Mouse (Mus musculus): ENCODE measurements around the gene Erlec1. TPM values are rescaled to one million over a fixed set of nuclear protein-coding genes. Genes with fewer than 3 reads are reported as not detected.
A peak's percentile ranks its signal among the peaks of the same experiment; 100 is the strongest.

Erlec1 gene
- 7.0 and 7.3 TPM in 2 replicates for polyA plus RNA-seq (2016; fragmentation: Nextera tagmentation; extraction: Ambion mirVana)

DNA sequence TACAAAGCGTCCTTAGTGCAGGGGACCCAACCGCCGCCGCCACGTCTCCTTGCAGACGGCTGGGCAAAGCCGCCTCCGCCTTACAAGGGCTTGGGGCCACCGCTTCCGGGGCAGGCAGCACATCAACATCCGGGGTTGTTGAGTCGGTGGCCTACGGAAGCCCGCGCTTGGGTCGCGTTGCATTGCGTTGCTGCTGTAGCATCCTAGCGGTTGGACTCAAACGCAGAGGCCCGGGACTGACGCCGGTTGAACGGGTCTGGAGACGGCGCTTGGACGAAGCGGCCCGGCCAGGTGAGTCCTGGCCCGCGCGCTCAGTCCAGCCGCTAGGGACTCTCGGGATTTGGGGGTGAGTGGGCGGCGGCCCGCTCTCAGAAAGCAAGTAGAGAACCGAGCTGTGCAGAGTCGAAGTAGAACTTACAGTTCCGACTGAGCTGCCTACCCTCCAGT, at the start of gene Erlec1:
Gene Erlec1, minus strand, starts transcription at position 57 of the 447 bp plus-strand sequence.
- peak; percentile 92 for DNase-seq (ENCODE audit: low spot score)
- Histone ChIP-seq H3K27me3 (ENCODE audit: low read depth, poor library complexity, severe bottlenecking) (no peaks in the 10 kb centered on the region), H3K36me3 (peaks cover 50% of the 10 kb centered on the region), H3K9me3 (replicated peaks) (peaks cover 4% of the 10 kb centered on the region; the same call in 1 of the 2 replicates), H3K4me1 (peaks cover 9% of the 10 kb centered on the region), H3K27ac (peak within 1 kb of the TSS; percentile 92), H3K4me3 (peak within 1 kb of the TSS; percentile 90)
- under 1% methylated on average over 40 of the region's 40 CpGs for WGBS

DNA sequence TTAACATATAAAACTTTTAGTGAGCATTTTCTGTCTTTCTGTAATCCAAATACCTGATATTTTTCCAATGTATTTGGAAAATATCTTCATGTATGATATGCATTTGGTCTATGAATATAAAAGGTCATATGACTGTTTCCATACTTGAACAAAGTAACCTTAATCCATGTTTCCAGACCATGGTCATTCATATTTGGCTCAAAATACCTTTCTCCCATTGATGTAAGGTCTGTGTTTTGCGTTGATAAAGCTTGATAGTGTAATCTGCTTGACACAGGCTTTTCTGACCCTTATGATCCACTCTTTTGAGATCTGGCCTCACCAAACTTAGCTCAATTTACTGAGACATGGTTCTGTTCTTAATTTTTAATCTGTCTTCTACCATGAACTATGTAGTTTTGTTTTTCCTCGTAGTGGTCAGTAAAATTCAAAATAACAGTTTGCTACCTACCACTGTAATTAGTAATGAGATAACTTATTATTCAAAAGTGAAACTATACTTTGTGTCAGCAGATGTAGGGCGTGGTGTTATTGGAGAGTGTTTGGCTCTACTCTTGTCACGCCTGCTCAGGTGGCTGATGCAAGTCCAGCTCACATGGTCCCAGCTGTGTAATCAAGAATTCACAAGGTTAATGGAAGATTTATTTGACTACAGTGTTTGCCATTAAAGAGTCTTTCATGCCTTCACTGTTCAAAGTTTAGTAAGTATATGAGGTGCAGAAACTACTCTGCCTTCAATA, 47.2 kb upstream of the Erlec1 start:
- Histone ChIP-seq H3K9me3 (replicated peaks) (no peaks in the 10 kb centered on the region), H3K4me1 (no peaks in the 10 kb centered on the region), H3K27me3 (ENCODE audit: low read depth, poor library complexity, severe bottlenecking) (no peaks in the 10 kb centered on the region), H3K36me3 (no peaks in the 10 kb centered on the region), H3K4me3 (no peak overlapping the region), H3K27ac (no peak overlapping the region)
- no peak for DNase-seq (ENCODE audit: low spot score)
- 92% methylated on average over 4 of the region's 4 CpGs for WGBS

DNA sequence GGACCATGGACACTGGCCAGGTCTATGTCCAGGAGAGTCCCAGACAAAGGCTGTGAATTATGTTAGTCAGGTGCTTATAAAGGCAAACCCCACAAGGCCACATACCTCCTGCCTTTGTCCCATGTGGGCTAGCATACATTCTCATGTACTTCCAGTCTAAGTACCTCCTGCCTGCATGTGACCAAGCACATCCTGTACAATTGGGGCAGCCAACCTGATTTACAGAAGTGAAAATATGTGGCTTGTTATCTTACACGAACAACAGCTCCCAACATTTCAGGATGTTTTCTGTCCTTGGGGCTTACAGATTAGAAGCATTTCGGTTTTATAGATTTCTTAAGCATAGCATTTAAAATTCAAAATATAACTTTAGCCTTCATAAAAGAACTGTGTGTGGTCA, 45.9 kb upstream of the Erlec1 start:
- Histone ChIP-seq H3K4me3 (no peak overlapping the region), H3K27me3 (ENCODE audit: low read depth, poor library complexity, severe bottlenecking) (no peaks in the 10 kb centered on the region), H3K4me1 (no peaks in the 10 kb centered on the region), H3K9me3 (replicated peaks) (no peaks in the 10 kb centered on the region), H3K36me3 (no peaks in the 10 kb centered on the region), H3K27ac (no peak overlapping the region)
- WGBS: 93% methylated on average over 2 of the region's 2 CpGs
- DNase-seq (ENCODE audit: low spot score): no peak

DNA sequence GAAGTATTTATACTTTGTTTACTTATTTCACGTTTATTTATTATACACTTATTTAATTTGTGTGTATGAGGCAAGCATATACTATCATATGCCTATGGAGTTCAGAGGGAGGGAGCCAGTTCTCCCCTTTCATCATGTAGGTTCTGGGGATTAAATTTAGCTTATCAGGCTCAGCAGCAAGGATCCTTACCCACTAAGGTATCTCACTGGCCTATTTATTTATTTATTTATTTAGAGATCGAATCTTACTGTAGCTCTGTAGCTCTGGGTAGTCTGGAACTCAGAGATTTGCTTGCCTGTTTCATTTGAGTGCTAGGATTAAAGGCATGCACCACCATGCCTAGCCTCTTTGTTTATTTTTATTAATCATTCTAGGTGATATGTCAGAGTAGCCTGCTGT, 44.6 kb upstream of the Erlec1 start:
- 83% methylated on average over 2 of the region's 2 CpGs for WGBS
- Histone ChIP-seq H3K9me3 (replicated peaks) (no peaks in the 10 kb centered on the region), H3K4me3 (no peak overlapping the region), H3K36me3 (no peaks in the 10 kb centered on the region), H3K27me3 (ENCODE audit: low read depth, poor library complexity, severe bottlenecking) (no peaks in the 10 kb centered on the region), H3K27ac (no peak overlapping the region), H3K4me1 (no peaks in the 10 kb centered on the region)
- no peak for DNase-seq (ENCODE audit: low spot score)

DNA sequence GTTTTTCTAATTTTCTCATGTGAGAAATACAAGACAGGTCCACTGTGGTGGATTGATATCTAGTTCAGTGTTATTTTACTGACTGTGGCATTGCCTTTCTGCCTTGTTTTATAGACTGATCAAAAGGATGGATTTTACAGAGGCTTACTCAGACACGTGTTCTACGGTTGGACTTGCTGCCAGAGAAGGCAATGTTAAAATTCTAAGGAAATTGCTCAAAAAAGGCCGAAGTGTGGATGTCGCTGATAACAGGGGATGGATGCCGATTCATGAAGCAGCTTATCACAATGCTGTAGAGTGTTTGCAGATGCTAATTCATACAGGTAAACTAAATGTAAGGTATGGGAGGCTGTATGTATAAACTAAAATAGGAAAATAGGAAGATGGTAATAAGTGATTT, 44.1 kb upstream of the Erlec1 start:
- Histone ChIP-seq H3K4me1 (no peaks in the 10 kb centered on the region), H3K27me3 (ENCODE audit: low read depth, poor library complexity, severe bottlenecking) (no peaks in the 10 kb centered on the region), H3K9me3 (replicated peaks) (no peaks in the 10 kb centered on the region), H3K4me3 (no peak overlapping the region), H3K36me3 (no peaks in the 10 kb centered on the region), H3K27ac (no peak overlapping the region)
- DNase-seq (ENCODE audit: low spot score): no peak
- 90% methylated on average over 5 of the region's 5 CpGs for WGBS

DNA sequence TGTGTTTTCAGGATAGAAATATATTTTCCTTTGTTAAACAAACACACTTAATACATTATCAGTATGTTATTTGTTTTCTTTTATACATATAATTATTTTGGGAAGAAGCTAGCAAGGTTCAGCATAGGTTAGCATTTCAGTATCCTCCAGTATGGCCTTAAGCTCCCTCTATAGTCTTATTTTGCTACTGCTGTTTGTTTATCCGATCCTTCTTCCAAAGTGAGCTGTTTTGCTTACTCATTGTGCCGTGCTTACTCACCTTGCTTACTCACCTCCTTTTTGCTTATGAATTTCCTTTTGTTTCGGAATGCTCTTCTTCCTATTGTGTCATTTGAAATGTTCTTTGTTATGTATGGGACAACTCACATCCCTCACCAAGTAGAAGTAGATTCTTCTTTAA, 42.5 kb upstream of the Erlec1 start:
- H3K4me1 ChIP-seq: no peaks in the 10 kb centered on the region
- no peaks in the 10 kb centered on the region for H3K36me3 ChIP-seq
- DNase-seq (ENCODE audit: low spot score): no peak
- H3K27me3 ChIP-seq (ENCODE audit: low read depth, poor library complexity, severe bottlenecking): no peaks in the 10 kb centered on the region
- H3K9me3 ChIP-seq (replicated peaks): no peaks in the 10 kb centered on the region
- 83% methylated on average over 3 of the region's 3 CpGs for WGBS
- H3K27ac ChIP-seq: no peak overlapping the region
- H3K4me3 ChIP-seq: no peak overlapping the region

DNA sequence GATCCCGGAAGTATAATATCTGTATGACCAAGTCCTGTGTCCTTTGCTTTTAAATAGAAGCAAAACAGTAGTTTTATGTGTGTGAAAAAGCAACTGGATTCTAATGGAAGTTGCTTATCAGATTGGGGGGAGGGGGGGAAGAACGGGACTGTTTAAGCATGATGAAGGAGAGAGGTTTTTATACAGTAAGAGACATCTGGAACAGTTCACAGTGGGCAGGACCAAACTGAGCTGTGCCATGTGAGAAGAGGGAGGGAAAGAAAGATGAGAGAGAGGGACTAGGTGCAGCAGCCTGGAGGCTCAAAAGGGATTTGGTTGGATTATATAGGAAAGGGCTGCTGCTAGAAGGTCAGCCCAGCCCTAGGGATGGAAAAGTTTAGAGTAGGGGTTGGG, 32.5 kb upstream of the Erlec1 start:
- no peaks in the 10 kb centered on the region for H3K9me3 ChIP-seq (replicated peaks)
- H3K36me3 ChIP-seq: no peaks in the 10 kb centered on the region
- peaks cover 9% of the 10 kb centered on the region for H3K4me1 ChIP-seq
- peak overlapping the region; percentile 57 for H3K4me3 ChIP-seq
- DNase-seq (ENCODE audit: low spot score): no peak
- WGBS: 4% methylated on average over 2 of the region's 2 CpGs
- H3K27me3 ChIP-seq (ENCODE audit: low read depth, poor library complexity, severe bottlenecking): no peaks in the 10 kb centered on the region
- H3K27ac ChIP-seq: peak overlapping the region; percentile 80

DNA sequence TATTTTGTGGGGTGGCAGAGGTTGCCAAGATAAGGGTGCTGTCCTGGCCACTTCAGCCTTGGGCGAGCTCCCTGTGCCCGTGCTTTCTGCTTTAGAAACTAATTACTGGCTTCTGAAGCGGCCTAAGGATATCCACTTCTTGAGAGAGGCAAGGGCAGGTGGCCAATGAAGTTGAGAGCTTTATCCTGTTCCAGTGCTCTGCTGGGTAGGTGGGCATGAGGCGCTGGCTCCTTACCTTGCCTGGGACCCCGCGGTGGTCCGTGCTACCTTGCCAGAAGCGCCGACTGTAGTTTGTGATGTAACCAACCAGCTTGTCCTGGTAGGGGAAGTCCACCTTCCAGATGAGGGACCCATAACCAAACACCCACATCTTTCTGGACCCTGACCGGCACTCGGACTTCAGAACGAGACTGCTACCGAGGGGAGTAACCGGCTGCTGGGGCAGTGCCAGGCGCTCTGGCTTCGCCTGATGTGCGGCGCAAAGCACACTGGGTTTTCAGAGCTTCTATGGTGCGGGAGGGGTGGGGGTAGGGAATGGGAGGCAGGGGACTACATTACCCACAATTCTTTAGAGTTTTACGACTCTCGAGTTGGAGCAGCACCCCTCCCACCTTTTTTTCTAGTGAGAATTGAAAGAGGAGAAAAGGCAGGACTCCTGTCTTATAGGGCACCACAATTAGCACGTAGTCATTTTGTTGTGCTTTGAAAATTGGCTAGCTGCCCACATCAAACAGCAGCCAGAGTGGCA, 31.9 kb upstream of the Erlec1 start, which contains the start of gene Chac2:
Gene Chac2, minus strand, starts transcription at position 474 of the 748 bp plus-strand sequence.
- WGBS: 1% methylated on average over 22 of the region's 22 CpGs
- H3K36me3 ChIP-seq: no peaks in the 10 kb centered on the region
- peak; percentile 81 for DNase-seq (ENCODE audit: low spot score)
- H3K27ac ChIP-seq: peak within 1 kb of the TSS; percentile 80
- no peaks in the 10 kb centered on the region for H3K9me3 ChIP-seq (replicated peaks)
- peak within 1 kb of the TSS; percentile 57 for H3K4me3 ChIP-seq
- H3K4me1 ChIP-seq: peaks cover 9% of the 10 kb centered on the region
- H3K27me3 ChIP-seq (ENCODE audit: low read depth, poor library complexity, severe bottlenecking): no peaks in the 10 kb centered on the region

DNA sequence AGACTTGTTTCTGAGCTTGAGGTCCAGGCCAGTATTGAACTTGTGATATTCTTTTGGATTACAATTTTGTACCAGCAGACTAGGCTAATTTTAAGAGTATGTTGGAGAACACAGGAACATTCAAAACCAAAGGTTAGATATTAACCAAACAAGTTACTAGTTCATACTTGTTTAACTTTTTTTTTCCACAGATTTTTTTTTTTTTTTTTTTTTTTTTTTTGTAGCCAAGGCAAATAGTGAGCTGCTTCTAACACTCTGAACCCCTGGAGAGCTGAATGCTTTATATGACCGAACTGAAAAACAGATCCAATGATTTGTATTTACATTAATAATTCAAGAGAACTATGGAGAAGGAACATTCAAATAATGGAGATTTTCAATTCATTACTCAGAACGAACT, 31.1 kb upstream of the Erlec1 start:
- H3K4me3 ChIP-seq: peak overlapping the region; percentile 57; the same call in 1 of the 2 replicates

DNA sequence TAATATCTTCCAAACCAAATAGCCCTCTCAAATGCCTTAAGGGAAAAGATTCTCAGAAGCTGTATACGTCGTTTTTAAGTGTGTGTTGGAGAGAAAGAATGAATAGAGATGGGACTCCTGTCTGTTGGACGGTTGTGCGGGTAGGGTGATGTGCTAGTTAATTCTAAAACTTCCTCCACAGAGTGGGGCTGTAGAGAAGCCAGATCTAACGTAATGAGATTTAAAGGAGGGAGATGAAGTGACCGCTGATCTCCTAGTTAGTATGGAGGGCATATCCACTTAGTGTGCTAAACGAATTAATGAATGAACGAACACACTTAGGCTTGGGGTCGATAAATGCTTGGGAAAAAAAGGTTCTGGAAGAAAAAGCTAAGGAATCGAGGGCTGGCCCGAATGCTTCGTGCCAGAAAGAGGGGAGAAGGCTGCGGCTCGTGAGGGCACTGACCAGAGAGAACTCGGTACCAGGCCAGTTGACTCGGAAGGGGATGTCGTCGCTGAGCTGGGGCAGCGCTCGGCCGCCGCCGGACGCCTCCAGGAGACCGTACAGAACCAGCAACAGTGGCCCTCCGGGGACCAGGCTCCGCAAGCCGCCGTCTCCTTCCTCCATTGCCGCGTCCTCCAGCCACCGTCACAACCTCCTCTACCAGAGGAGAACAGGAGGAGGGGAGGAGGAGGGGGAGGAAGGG, 523 bp downstream of the Erlec1 start:
- Histone ChIP-seq H3K4me3 (peak overlapping the region; percentile 90), H3K4me1 (peaks cover 9% of the 10 kb centered on the region), H3K27me3 (ENCODE audit: low read depth, poor library complexity, severe bottlenecking) (no peaks in the 10 kb centered on the region), H3K36me3 (peaks cover 57% of the 10 kb centered on the region), H3K27ac (peak overlapping the region; percentile 92), H3K9me3 (replicated peaks) (peaks cover 4% of the 10 kb centered on the region; the same call in 1 of the 2 replicates)
- peak; percentile 68 for DNase-seq (ENCODE audit: low spot score)
- WGBS: 2% methylated on average over 31 of the region's 32 CpGs

More for the DNA sequence above, 31.1 kb upstream of the Erlec1 start:
- DNase-seq (ENCODE audit: low spot score): no peak
- Histone ChIP-seq H3K4me1 (peaks cover 9% of the 10 kb centered on the region), H3K36me3 (no peaks in the 10 kb centered on the region), H3K27ac (no peak overlapping the region), H3K9me3 (replicated peaks) (no peaks in the 10 kb centered on the region), H3K27me3 (ENCODE audit: low read depth, poor library complexity, severe bottlenecking) (no peaks in the 10 kb centered on the region)
- 61% methylated on average over 2 of the region's 2 CpGs for WGBS

DNA sequence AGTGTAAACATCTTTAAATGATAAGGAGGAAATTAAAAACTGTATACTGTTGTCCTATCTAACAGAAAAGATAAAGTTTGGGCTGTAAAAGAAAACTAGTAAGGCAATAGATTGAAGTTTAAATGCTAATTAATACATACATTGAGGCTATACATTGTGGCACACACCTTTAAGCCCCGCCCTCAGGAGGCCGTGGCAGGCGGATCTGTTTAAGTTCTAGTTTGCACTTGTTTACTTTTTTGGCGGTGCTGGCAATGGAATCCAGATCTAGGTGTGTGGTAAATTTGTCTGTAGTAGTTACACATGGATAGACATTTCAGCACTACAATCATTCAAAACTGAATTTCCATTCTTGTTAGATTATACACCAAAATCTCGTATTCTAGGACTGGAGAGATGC, 1.3 kb downstream of the Erlec1 start:
- H3K9me3 ChIP-seq (replicated peaks): peaks cover 4% of the 10 kb centered on the region; the same call in 1 of the 2 replicates
- no peak for DNase-seq (ENCODE audit: low spot score)
- whole genome bisulfite sequencing: 74% methylated on average over 5 of the region's 5 CpGs
- no peak overlapping the region for H3K27ac ChIP-seq
- H3K27me3 ChIP-seq (ENCODE audit: low read depth, poor library complexity, severe bottlenecking): no peaks in the 10 kb centered on the region
- H3K36me3 ChIP-seq: peaks cover 62% of the 10 kb centered on the region
- peaks cover 9% of the 10 kb centered on the region for H3K4me1 ChIP-seq
- H3K4me3 ChIP-seq: peak overlapping the region; percentile 90

DNA sequence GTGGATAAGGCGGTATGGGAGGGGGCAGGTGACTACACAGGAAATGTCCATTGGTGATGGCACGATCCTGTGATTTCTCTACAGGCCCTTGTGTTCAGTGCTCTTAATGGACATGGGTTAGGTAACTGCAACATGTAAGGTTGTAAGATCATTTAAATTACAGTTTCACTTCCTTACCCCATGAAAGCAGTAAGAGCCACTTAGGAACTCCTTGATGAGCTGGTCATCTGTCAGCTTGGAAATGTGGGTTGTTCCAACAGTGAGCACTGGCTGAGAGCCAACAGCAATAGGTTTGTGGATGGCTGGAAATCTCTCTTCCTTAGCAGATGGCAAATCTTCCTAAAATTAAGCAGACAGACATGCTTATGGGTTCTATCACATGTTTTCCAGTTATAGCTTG, 10.6 kb downstream of the Erlec1 start:
- H3K4me3 ChIP-seq: no peak overlapping the region
- H3K27ac ChIP-seq: no peak overlapping the region
- DNase-seq (ENCODE audit: low spot score): no peak
- H3K9me3 ChIP-seq (replicated peaks): no peaks in the 10 kb centered on the region
- no peaks in the 10 kb centered on the region for H3K4me1 ChIP-seq
- WGBS: 98% methylated on average over 2 of the region's 2 CpGs
- H3K27me3 ChIP-seq (ENCODE audit: low read depth, poor library complexity, severe bottlenecking): no peaks in the 10 kb centered on the region
- H3K36me3 ChIP-seq: peaks cover 88% of the 10 kb centered on the region

DNA sequence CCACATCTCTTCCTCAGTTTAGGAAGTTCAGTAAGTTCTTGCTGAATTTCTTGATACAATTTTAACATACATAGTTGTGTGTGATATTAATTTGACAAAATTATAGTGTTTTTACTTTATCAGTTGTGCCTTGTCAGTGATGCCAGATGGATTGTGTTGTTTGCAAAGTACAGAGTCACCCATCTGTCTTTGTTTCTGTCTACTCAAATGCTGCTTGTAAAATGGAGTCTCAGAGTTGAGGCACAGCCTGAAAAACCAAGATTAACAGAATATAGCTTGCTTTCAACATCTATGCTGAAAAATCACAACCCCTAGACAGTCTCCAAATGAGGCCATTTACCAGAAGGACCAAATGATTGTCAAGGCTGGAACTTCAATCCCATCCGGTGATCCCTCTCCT, 25.6 kb downstream of the Erlec1 start:
- Histone ChIP-seq H3K27me3 (ENCODE audit: low read depth, poor library complexity, severe bottlenecking) (no peaks in the 10 kb centered on the region), H3K27ac (no peak overlapping the region), H3K4me1 (no peaks in the 10 kb centered on the region), H3K36me3 (peaks cover 72% of the 10 kb centered on the region), H3K9me3 (replicated peaks) (no peaks in the 10 kb centered on the region), H3K4me3 (no peak overlapping the region)
- 100% methylated on average over 1 of the region's 1 CpGs for WGBS
- DNase-seq (ENCODE audit: low spot score): no peak
